Mouse (Mus musculus): Measurements from ENCODE around the gene Tspan15. TPM values are rescaled to one million over a fixed set of nuclear protein-coding genes. Genes with fewer than 3 reads are reported as not detected.

Tspan15 gene
- total RNA-seq, 2 experiments from 2014 or later, result 8.3 to 8.6 TPM

- intact Hi-C loops (cut with DNase I), result no loop called here
- DNase-seq (ENCODE audit: low spot score), result no peak
Observed at GRCm38 (mm10) chr10:62143820-62144219, 87.2 kb downstream of the Tspan15 start, which contains the start of gene Fam241b. Gene Fam241b (minus strand): TSS chr10:62143920.

GRCm38 (mm10) chr10:62138040-62138439 is 93.0 kb downstream of the Tspan15 start:
- DNase-seq (ENCODE audit: low spot score), result no peak
- intact Hi-C loops (cut with DNase I), result no loop called here

GRCm38 (mm10) chr10:62137150-62137549 is 93.9 kb downstream of the Tspan15 start:
- intact Hi-C loops (cut with DNase I), result no loop called here
- no peak for DNase-seq (ENCODE audit: low spot score)

GRCm38 (mm10) chr10:62135696-62136470 is 95.2 kb downstream of the Tspan15 start:
- no peak for DNase-seq (ENCODE audit: low spot score)
- intact Hi-C loops (cut with DNase I), result no loop called here

Small RNA genes lying within 50 kb of the gene (microRNA-seq; reads per million reads assigned to microRNA genes)
- not detected for gene Mir7662

Other genes with a start within 250 kb of the Tspan15 start
- not detected for gene Neurog3, start 98.2 kb downstream of the Tspan15 start, total RNA-seq (2021)
- 1 to 10 TPM; 1.6 TPM for gene Fam241b, start 87.3 kb downstream of the Tspan15 start, total RNA-seq (2021)
- gene Tacr2, start 21.2 kb upstream of the Tspan15 start, total RNA-seq (2021), result not detected
- gene Hk1, start 148.7 kb upstream of the Tspan15 start, total RNA-seq (2021), result 100 to 1,000 TPM; 123 to 142 TPM
- gene Hkdc1, start 191.2 kb upstream of the Tspan15 start, total RNA-seq (2021), result not detected
- under 1 TPM; 0.22 to 0.26 TPM for gene 4930507D05Rik, start 218.2 kb upstream of the Tspan15 start, total RNA-seq (2021)
- gene Supv3l1, start 218.5 kb upstream of the Tspan15 start, total RNA-seq (2021), result 10 to 100 TPM; 38.5 to 39.3 TPM